Mouse (Mus musculus) left cerebral cortex, postnatal 36 days (tissue): ENCODE data around the gene Cldn5. TPM values are rescaled to one million over a fixed set of nuclear protein-coding genes. Genes with fewer than 3 reads are reported as not detected.
A peak's percentile ranks its signal among the peaks of the same experiment; 100 is the strongest.

ENCODE experiments used
- DNase-seq, 2 experiments: peaks; one replicate each; pipeline ENCODE4 v3.0.0; 2021 to 2022; ENCODE audit warnings: low spot score in 2 of 2, mixed read lengths in 1 of 2
- intact Hi-C: fragments of 180-260 bp; cut with DNase I; formaldehyde crosslinking; loops from one replicate; pipeline ENCODE4 v1.15.1; 2025
- total RNA-seq, 2 experiments: library from RNA; stranded (reverse); gene quantifications; 2 replicates each; pipeline ENCODE4 v1.2.3; 2021

Cldn5 gene
- total RNA-seq, 2 experiments from 2014 or later: 48.3 to 60.6 TPM

GRCm38 (mm10) chr16:18778461-18778860 is 1.8 kb downstream of the Cldn5 start:
- intact Hi-C loops: loop anchor here (5.0 kb wide), 1 partner anchor 46 kb away; no protein-coding TSS in a partner anchor
- DNase-seq: no peak

- no peak for DNase-seq
- intact Hi-C loops: loop anchor here (5.0 kb wide), 1 partner anchor 80 kb away; no protein-coding TSS in a partner anchor
These were observed 5.2 kb downstream of the Cldn5 start for GRCm38 (mm10) chr16:18781810-18782209.

GRCm38 (mm10) chr16:18785025-18785424 is 8.4 kb downstream of the Cldn5 start:
- intact Hi-C loops: no loop called here
- no peak for DNase-seq

GRCm38 (mm10) chr16:18785485-18785884 is 8.8 kb downstream of the Cldn5 start:
- intact Hi-C loops: no loop called here

GRCm38 (mm10) chr16:18786652-18787051 is 10.0 kb downstream of the Cldn5 start:
- intact Hi-C loops: no loop called here

More at GRCm38 (mm10) chr16:18785485-18785884, 8.8 kb downstream of the Cldn5 start:
- DNase-seq: no peak

GRCm38 (mm10) chr16:18788627-18789406 is 12.2 kb downstream of the Cldn5 start:
- no peak for DNase-seq
- intact Hi-C loops: no loop called here

More at GRCm38 (mm10) chr16:18786652-18787051, 10.0 kb downstream of the Cldn5 start:
- no peak for DNase-seq

- DNase-seq: peak; percentile 24 to 31
- intact Hi-C loops: loop anchor here (5.0 kb wide), 1 partner anchor 168 kb away; the partner anchor contains the start of genes Gm49601 and Sept5
These were observed 18.7 kb downstream of the Cldn5 start for GRCm38 (mm10) chr16:18795223-18795899.

GRCm38 (mm10) chr16:18796645-18797044 is 20.0 kb downstream of the Cldn5 start:
- DNase-seq: no peak
- intact Hi-C loops: loop anchor here (5.0 kb wide), 1 partner anchor 169 kb away; the partner anchor contains the start of genes Gm49601 and Sept5

GRCm38 (mm10) chr16:18798151-18798550 is 21.5 kb downstream of the Cldn5 start:
- intact Hi-C loops: loop anchor here (5.0 kb wide), 1 partner anchor 171 kb away; the partner anchor contains the start of genes Gm49601 and Sept5

GRCm38 (mm10) chr16:18798841-18799240 is 22.2 kb downstream of the Cldn5 start:
- peak; percentile 60 to 64 for DNase-seq
- intact Hi-C loops: loop anchor here (1.0 to 5.0 kb wide), 2 partner anchors 103 to 172 kb away; partner anchors contain the start of genes Gm49601 and Sept5

More at GRCm38 (mm10) chr16:18798151-18798550, 21.5 kb downstream of the Cldn5 start:
- no peak for DNase-seq

- no peak for DNase-seq
- intact Hi-C loops: no loop called here
These were observed 29.1 kb downstream of the Cldn5 start for GRCm38 (mm10) chr16:18805746-18806145.

- no peak for DNase-seq
- intact Hi-C loops: no loop called here
These were observed 32.4 kb downstream of the Cldn5 start for GRCm38 (mm10) chr16:18809001-18809400.

GRCm38 (mm10) chr16:18811032-18811431 is 34.4 kb downstream of the Cldn5 start:
- intact Hi-C loops: no loop called here
- no peak for DNase-seq

- intact Hi-C loops: loop anchor here (2.0 kb wide), 1 partner anchor 65 kb away; the partner anchor contains the start of genes Hira and Mrpl40
- peak; percentile 83 to 85 for DNase-seq
These were observed 35.1 kb downstream of the Cldn5 start, which contains the start of the genes Ufd1 and Cdc45 for GRCm38 (mm10) chr16:18811468-18812384. TSS of gene Ufd1 (plus strand) at chr16:18811779. TSS of gene Cdc45 (minus strand) at chr16:18811987.

GRCm38 (mm10) chr16:18812385-18812910 is 35.8 kb downstream of the Cldn5 start:
- intact Hi-C loops: loop anchor here (2.0 kb wide), 1 partner anchor 64 kb away; the partner anchor contains the start of genes Hira and Mrpl40
- DNase-seq: no peak

- intact Hi-C loops: no loop called here
- DNase-seq: no peak
These were observed 45.7 kb downstream of the Cldn5 start for GRCm38 (mm10) chr16:18822356-18822755.

GRCm38 (mm10) chr16:18822925-18823324 is 46.3 kb downstream of the Cldn5 start:
- intact Hi-C loops: no loop called here
- DNase-seq: peak; percentile 11 to 21
